Mouse (Mus musculus) embryonic facial prominence, embryonic 14.5 days (tissue): ENCODE data around the gene Cacna1c. TPM values are rescaled to one million over a fixed set of nuclear protein-coding genes. Genes with fewer than 3 reads are reported as not detected.

Source experiments
- polyA plus RNA-seq: library from polyadenylated mRNA; unstranded; fragments of >200 nt; fragmentation: Nextera tagmentation; extraction: Ambion mirVana; gene quantifications from 2 replicates; pipeline ENCODE4 v1.2.1, GENCODE M21; 2014

The Cacna1c gene
- polyA plus RNA-seq, 1 experiment from 2014 or later: 4.8 TPM

Other genes starting within 250 kb of the Cacna1c start
- 5.9 and 8.2 TPM in 2 replicates for gene Dcp1b, start 21.2 kb downstream of the Cacna1c start, polyA plus RNA-seq
- 0.07 and 0.24 TPM in 2 replicates for gene Cacna2d4, start 40.1 kb upstream of the Cacna1c start, polyA plus RNA-seq
- 0.18 and 0.29 TPM in 2 replicates for gene Lrtm2, start 134.3 kb upstream of the Cacna1c start, polyA plus RNA-seq
- gene Adipor2, start 221.3 kb upstream of the Cacna1c start, polyA plus RNA-seq: 25.8 and 30.1 TPM in 2 replicates